Mouse (Mus musculus): ENCODE data around the gene Gramd2.

- TF ChIP-seq CTCF (IDR thresholded peaks at IDR 0.05; ENCODE audit: low read depth, low read length) (no peak), GATA1 (IDR thresholded peaks at IDR 0.05; ENCODE audit: borderline replicate concordance, low read length) (no peak), TAL1 (conservative IDR thresholded peaks at IDR 0.05; ENCODE audit: low read depth, low read length) (no peak), GATA2 (IDR thresholded peaks at IDR 0.05; ENCODE audit: borderline replicate concordance, low read depth, low read length) (no peak), POLR2AphosphoS5 (IDR thresholded peaks at IDR 0.05; ENCODE audit: insufficient replicate concordance, low read depth, low read length) (no peak)
These were observed 11.7 kb downstream of the Gramd2 start for GRCm38 (mm10) chr9:59691635-59692094.

All from G1E (cell line).